Mouse (Mus musculus) liver, embryonic 14.5 days (tissue): ENCODE measurements around the gene Wfdc1.

Experiments
- CTCF ChIP-seq: IDR thresholded peaks from 2 replicates; pipeline ENCODE4 v1.5.1; 2016; ENCODE audit warnings: antibody characterized with exemption, low read depth, control low read depth
- EP300 ChIP-seq: IDR thresholded peaks from 2 replicates; pipeline ENCODE4 v1.6.1; 2016; ENCODE audit warnings: antibody characterized with exemption, low read depth

DNA sequence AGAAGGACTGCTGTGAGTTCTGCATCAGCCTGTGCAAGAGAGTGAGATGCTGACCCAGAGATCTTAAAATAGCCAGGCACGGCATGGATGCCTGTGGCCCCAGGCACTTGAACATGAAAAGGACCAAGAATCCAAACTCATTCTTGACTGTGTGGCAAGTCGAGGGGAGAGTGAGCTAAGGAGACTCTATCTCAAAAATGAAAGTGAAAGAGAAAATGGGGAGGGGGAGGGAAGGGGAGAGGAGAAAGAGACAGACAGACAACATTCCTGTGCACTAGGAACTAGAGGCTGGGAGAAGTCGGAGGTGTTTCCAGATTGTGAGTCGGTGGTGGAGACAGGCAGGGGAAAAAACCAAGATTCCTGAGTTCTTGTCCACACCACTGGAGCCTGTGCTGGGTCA is 57.5 kb downstream of the Wfdc1 start:
- TF ChIP-seq EP300 (no peak), CTCF (no peak)
